Mouse (Mus musculus): ENCODE results near the gene Gm10260. TPM values are rescaled to one million over a fixed set of nuclear protein-coding genes. Genes with fewer than 3 reads are reported as not detected.

Gm10260 gene
- polyA plus RNA-seq (2017; shearing (Covaris generic)), result 3.4 TPM

GRCm38 (mm10) chr13:97760532-97760931 is at the start of gene Gm10260:
Gene Gm10260, minus strand, starts transcription at chr13:97760632.

